Mouse (Mus musculus) kidney, adult 2 months (tissue): ENCODE measurements around the gene Sipa1. TPM values are rescaled to one million over a fixed set of nuclear protein-coding genes. Genes with fewer than 3 reads are reported as not detected.
"Not testable (repeated sequence)": the region's sequence is repeated elsewhere in the genome, so short reads cannot be mapped to it uniquely, and the experiment has no call there.

Experiments used
- DNase-seq: peaks from one replicate; pipeline ENCODE4 v3.0.0; 2021
- H3K27ac ChIP-seq: fragments of 200-500 bp; 2 replicates; pipeline ENCODE4 v1.5.1; 2012; ENCODE audit warnings: low read depth, low read length, control low read depth, inconsistent platforms; ENCODE audit not compliant: insufficient read depth
- H3K27me3 ChIP-seq: fragments of 200-500 bp; replicated peaks from 2 replicates; pipeline ENCODE4 v1.6.1; 2012; ENCODE audit warnings: mild to moderate bottlenecking, moderate library complexity, low read length, inconsistent platforms; ENCODE audit not compliant: control insufficient read depth, insufficient read depth
- H3K36me3 ChIP-seq: fragments of 200-500 bp; 2 replicates; pipeline ENCODE4 v1.6.1; 2012; ENCODE audit warnings: mild to moderate bottlenecking, moderate library complexity, low read length, inconsistent platforms; ENCODE audit not compliant: control insufficient read depth, insufficient read depth
- H3K4me1 ChIP-seq: fragments of 200-500 bp; 2 replicates; pipeline ENCODE4 v1.6.1; 2011; ENCODE audit warnings: low read length; ENCODE audit not compliant: control insufficient read depth, insufficient read depth
- H3K4me3 ChIP-seq: fragments of 200-500 bp; 2 replicates; pipeline ENCODE4 v1.5.1; 2011; ENCODE audit warnings: mild to moderate bottlenecking, low read depth, low read length, control low read depth; ENCODE audit not compliant: insufficient read depth
- CTCF ChIP-seq: fragments of 200-500 bp; conservative IDR thresholded peaks from 2 replicates; pipeline ENCODE4 v1.5.1; 2011; ENCODE audit warnings: low read depth, mild to moderate bottlenecking, control low read depth, low read length, moderate library complexity, mixed read lengths; ENCODE audit not compliant: insufficient read depth, insufficient read length
- POLR2A ChIP-seq: fragments of 200-500 bp; IDR thresholded peaks from one replicate; pipeline ENCODE4 v1.6.1; 2011; ENCODE audit warnings: low read depth, low read length, control low read depth
- WGBS: fragments of 180-500 bp; shearing (Covaris S2); methylation state at CpG from one replicate; pipeline ENCODE4 v1.1.7; 2018; 5-methylcytosine and 5-hydroxymethylcytosine counted together
- polyA plus RNA-seq: library from polyadenylated mRNA; depleted of rRNA; stranded (reverse); fragments of >200 nt; gene quantifications from 2 replicates; pipeline ENCODE4 v1.2.3, GENCODE M21; 2012

Sipa1 gene
- polyA plus RNA-seq, 1 experiment: 35.4 TPM

DNA sequence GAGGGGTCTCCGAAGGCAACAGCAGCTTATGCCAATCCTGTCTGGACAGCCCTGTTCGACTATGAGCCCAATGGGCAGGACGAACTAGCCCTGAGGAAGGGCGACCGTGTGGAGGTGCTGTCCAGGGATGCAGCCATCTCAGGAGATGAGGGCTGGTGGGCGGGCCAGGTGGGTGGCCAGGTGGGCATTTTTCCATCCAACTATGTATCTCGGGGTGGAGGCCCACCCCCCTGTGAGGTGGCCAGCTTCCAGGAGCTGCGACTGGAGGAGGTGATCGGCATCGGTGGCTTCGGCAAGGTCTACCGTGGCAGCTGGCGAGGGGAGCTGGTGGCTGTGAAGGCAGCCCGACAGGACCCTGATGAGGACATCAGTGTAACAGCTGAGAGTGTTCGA is 26.8 kb upstream of the Sipa1 start:
- Histone ChIP-seq H3K27ac (peak overlapping the region; percentile 92; the same call in 1 of the 2 replicates), H3K27me3 (no peaks in the 10 kb centered on the region), H3K36me3 (0 out of 2 replicates have a peak, but pooled peaks cover 2% of the 10 kb centered on the region), H3K4me1 (peaks cover 14% of the 10 kb centered on the region), H3K4me3 (peak overlapping the region; percentile 88)
- 13% methylated on average over 15 of the region's 15 CpGs for WGBS
- DNase-seq: no peak
- no peak for TF ChIP-seq POLR2A
- TF ChIP-seq CTCF: no peak

DNA sequence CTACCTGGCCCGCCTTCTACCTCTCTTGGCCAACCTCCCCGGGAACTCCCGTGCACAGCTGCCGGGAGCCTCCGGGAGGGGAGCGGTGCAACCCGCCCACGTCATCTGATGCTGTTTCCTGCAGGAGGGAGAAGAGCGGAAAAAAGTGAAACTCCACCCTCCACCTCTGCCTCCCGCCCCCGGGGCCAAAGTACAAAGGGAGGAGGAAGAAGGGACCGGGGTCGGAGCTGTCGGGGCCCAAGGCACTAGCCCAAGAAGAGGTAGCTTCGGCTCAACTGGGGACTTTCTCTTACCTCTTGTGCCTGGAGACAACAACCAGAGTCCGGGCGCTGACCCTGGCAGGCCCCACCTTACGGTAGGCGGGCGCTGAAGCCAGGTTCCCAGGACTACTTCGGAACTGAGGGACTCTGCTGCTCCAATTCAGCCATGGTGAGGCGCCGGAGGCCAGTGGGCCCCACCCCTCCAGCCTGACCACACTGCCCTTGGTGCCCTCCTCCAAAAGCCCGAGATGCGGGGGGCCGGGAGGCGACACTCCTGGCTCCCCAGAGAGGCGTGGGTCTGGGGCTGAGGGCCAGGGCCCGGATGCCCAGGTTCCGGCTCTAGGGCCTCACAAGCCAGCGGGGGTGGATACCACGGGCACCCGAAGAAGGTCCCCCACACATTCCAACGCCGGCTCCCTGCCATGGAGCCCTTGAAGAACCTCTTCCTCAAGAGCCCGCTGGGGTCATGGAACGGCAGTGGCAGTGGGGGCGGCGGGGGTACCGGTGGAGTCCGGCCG is 26.2 kb upstream of the Sipa1 start:
- Histone ChIP-seq H3K4me3 (peak overlapping the region; percentile 88), H3K36me3 (0 out of 2 replicates have a peak, but pooled peaks cover 2% of the 10 kb centered on the region), H3K27me3 (no peaks in the 10 kb centered on the region), H3K27ac (peak overlapping the region; percentile 92), H3K4me1 (peaks cover 14% of the 10 kb centered on the region)
- DNase-seq: peak; percentile 97
- 1% methylated on average over 42 of the region's 42 CpGs for WGBS
- no peak for TF ChIP-seq CTCF
- TF ChIP-seq POLR2A: peak; percentile 41

DNA sequence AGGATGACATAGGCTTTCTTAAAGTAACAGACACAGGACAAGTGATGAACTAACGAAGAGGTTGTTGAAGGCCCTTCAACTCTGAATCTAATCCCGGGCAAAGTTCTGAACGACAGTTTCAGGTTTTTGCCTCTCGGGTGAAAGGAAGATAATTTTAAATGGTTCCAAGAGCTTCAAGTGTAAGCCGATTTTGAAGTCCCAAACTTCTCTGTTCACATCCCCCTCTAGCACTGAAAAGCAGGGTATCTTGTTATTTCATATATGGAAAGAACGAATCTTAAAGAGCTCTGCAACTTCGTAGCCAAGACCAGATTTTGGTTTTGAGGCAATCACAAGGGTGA is 25.6 kb upstream of the Sipa1 start:
- Histone ChIP-seq H3K27me3 (no peaks in the 10 kb centered on the region), H3K36me3 (0 out of 2 replicates have a peak, but pooled peaks cover 2% of the 10 kb centered on the region), H3K4me3 (peak overlapping the region; percentile 88), H3K4me1 (peaks cover 14% of the 10 kb centered on the region), H3K27ac (peak overlapping the region; percentile 92)
- no peak for TF ChIP-seq CTCF
- WGBS: 1% methylated on average over 7 of the region's 7 CpGs
- no peak for DNase-seq

DNA sequence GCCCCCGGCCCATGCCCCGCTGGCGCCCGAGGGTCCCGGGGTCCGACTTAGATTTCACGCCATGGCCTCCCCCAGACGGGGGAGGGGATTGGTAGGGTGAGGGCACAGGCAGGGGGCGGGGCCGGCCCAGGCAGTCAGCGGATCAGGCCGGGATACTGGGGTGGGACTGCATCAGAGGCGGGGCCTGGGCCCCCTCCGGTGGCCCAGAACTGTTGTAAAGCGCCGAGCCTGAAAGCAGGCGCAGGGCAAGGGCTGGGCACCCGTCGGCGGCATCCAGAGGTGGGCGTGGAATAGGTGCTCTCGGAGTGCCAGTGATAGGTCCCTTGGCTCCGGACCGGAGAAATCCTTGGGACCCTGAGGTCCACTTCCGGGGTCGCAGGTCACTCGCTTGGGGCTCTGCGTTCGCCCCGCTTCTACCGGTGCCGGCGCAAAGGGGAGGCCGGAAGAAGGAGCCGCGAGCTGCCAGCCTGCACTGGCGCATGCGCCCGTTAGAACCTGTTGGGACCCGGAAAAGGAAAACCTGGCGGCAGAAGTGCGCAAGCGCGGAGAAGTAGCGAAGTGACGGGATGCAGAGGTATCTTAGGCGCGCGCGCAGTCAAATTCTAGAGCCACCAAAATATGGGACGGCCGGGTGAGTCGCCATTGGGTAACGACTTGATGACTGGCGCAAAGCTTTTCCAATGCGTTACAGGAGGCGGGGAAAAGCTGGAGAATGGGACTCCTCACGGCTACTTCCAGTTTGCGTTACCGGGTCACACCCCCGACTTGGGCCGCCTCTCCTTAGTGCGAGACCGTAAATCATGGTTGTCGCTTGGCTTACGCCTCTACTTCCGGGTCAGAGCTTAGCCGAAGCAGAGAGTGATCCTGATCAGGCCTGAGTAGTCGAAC is 24.9 kb upstream of the Sipa1 start, which contains the start of the genes Map3k11 and Pcnx3:
Map3k11 (plus strand) TSS at position 543 of the 888 bp plus-strand sequence.
Pcnx3 (minus strand) TSS at position 709 of the 888 bp plus-strand sequence.
- Histone ChIP-seq H3K4me1 (peaks cover 14% of the 10 kb centered on the region), H3K27me3 (no peaks in the 10 kb centered on the region), H3K27ac (peak within 1 kb of the TSS; percentile 92), H3K36me3 (0 out of 2 replicates have a peak, but pooled peaks cover 2% of the 10 kb centered on the region), H3K4me3 (peak within 1 kb of the TSS; percentile 88)
- WGBS: under 1% methylated on average over 69 of the region's 69 CpGs
- DNase-seq: peak; percentile 99
- no peak for TF ChIP-seq POLR2A
- no peak for TF ChIP-seq CTCF

DNA sequence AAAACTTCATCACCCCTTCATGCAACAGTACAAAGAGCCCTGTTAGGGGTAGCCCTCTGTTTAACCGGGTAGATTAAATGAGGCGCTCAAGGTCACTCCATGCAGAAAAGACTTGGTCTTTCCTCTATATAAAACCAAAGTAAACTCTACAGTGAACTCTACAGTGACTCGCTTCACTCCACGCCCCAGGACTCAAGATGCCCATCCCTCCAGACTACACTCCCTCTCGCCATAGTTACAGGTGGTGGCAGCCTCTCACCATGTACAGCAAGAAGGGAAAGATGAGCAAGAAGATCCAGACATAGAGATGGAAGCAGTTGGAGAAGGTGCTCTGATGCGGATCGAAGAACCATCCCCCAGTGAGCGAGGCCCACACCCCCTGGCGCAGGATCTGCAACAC is 24.2 kb upstream of the Sipa1 start:
- Histone ChIP-seq H3K4me1 (peaks cover 10% of the 10 kb centered on the region), H3K27me3 (no peaks in the 10 kb centered on the region), H3K27ac (no peak overlapping the region), H3K4me3 (peak overlapping the region; percentile 79), H3K36me3 (0 out of 2 replicates have a peak, but pooled peaks cover 2% of the 10 kb centered on the region)
- no peak for DNase-seq
- 13% methylated on average over 9 of the region's 9 CpGs for WGBS
- TF ChIP-seq POLR2A (no peak), CTCF (no peak)

DNA sequence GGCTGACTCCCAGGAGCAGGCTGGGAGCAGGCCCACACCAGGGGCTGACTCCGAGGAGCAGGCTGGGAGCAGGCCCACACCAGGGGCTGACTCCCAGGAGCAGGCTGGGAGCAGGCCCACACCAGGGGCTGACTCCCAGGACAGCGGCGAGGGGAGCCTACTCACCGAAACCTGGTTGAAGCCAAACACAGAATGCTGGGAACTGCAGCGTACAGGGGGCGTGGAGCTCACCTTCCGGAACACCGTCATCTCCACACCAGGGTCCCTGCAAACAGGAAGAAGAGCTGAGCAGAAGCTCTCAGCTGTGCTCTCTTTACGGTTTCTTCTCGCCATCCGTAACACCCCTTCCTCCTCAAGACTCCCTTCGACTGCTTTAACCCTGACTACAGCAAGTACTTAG is 23.4 kb upstream of the Sipa1 start:
- WGBS: 91% methylated on average over 12 of the region's 12 CpGs
- H3K4me3 ChIP-seq, H3K4me1 ChIP-seq, H3K36me3 ChIP-seq, H3K27me3 ChIP-seq, DNase-seq, H3K27ac ChIP-seq: not testable (repeated sequence)

DNA sequence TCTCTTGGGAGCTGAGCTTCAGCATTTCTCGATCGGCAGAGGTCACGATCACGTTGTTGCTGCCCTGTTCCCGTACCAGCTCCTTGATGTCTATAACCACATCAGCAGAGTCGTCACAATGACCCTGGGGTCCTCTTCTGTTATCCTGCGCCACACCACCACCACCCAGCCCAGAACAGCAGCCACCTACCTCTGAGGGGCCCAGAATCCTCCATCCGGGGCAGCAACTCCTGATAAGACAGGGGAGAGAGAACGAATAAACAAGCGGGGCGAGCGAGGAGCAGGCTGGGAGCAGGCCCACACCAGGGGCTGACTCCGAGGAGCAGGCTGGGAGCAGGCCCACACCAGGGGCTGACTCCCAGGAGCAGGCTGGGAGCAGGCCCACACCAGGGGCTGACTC is 22.9 kb upstream of the Sipa1 start:
- WGBS: 91% methylated on average over 13 of the region's 13 CpGs
- no peak overlapping the region for H3K4me3 ChIP-seq
- peaks cover 2% of the 10 kb centered on the region; the same call in 1 of the 2 replicates for H3K36me3 ChIP-seq

More for the DNA sequence above, 22.9 kb upstream of the Sipa1 start:
- TF ChIP-seq POLR2A: no peak
- TF ChIP-seq CTCF: no peak
- Histone ChIP-seq H3K27ac (no peak overlapping the region), H3K27me3 (no peaks in the 10 kb centered on the region), H3K4me1 (peaks cover 10% of the 10 kb centered on the region)
- DNase-seq: no peak
